Mouse (Mus musculus): ENCODE measurements around the gene Acsf3. TPM values are rescaled to one million over a fixed set of nuclear protein-coding genes. Genes with fewer than 3 reads are reported as not detected.

Acsf3 gene
- total and polyA plus RNA-seq, 3 experiments = 2.2 to 10.4 (median 9.0) TPM

DNA sequence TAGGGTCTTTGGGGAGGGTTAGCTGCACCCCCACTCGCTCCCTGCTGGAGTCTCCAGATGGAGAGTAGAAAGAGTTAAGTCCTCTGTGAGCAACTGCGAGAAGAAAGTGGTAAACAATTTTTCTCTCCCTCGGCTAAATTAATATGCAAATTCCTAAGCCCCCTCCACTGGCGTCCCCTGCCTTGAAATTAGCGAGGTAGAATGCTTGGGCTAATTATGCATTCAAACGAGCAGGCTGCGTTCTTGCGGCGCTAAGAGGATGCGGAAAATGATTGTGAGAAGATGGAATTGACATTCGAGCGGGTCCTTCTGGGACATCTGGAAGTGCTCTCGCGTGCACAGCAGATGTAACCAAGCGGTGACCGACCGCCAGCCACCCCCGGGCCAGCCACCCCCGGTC lies 32.8 kb upstream of the Acsf3 start:
- dilution Hi-C loops (cut with MboI; ENCODE audit: extremely low pct_ligation_motif_present, extremely low pct_unique_long_range_greater_than_20kb, low sequenced_read_pairs) (no loop called here), in situ Hi-C loops (cut with MboI; ENCODE audit: low pct_ligation_motif_present, low pct_unique_long_range_greater_than_20kb, low sequenced_read_pairs) (no loop called here)
- Histone ChIP-seq H3K4me1 (ENCODE audit: control insufficient read depth in 1 of 2, insufficient read depth in 2 of 2) (peaks cover 11 to 52% of the 10 kb centered on the region in 2 experiments), H3K4me3 (replicated peaks in 1 of 3; ENCODE audit: low read depth in 2 of 3, low read length in 2 of 3, poor library complexity in 1 of 3) (no peak overlapping the region), H3K27me3 (replicated peaks) (peaks cover 11% of the 10 kb centered on the region), H3K27ac (ENCODE audit: insufficient read depth, low read depth) (no peak overlapping the region), H3K4me2 (ENCODE audit: insufficient read depth, low read depth, poor library complexity, severe bottlenecking) (no peak overlapping the region), H3K9me3 (replicated peaks; ENCODE audit: low read length) (no peaks in the 10 kb centered on the region), H3K36me3 (replicated peaks in 1 of 2; ENCODE audit: control insufficient read depth in 1 of 2, insufficient read depth in 1 of 2, low read length in 1 of 2) (no peaks in the 10 kb centered on the region), H3K79me2 (replicated peaks; ENCODE audit: control insufficient read depth, extremely low read depth, insufficient read depth, poor library complexity, severe bottlenecking) (no peaks in the 10 kb centered on the region), H3K9ac (ENCODE audit: insufficient read depth, low read depth) (no peak overlapping the region)
- no peak for TF ChIP-seq USF2 (conservative IDR thresholded peaks at IDR 0.05; ENCODE audit: low read depth, low read length)
- no peak for TF ChIP-seq BHLHE40 (IDR thresholded peaks at IDR 0.05; ENCODE audit: low read depth, low read length)
- no peak for TF ChIP-seq NELFE (IDR thresholded peaks at IDR 0.05; ENCODE audit: low read depth, low read length)
- no peak for TF ChIP-seq MAX (IDR thresholded peaks at IDR 0.05; ENCODE audit: low read length)
- no peak for TF ChIP-seq CTCF (conservative IDR thresholded peaks at IDR 0.05 in 1 of 2, IDR thresholded peaks at IDR 0.05 in 1 of 2; ENCODE audit: low read depth in 2 of 2, low read length in 2 of 2)
- no peak for TF ChIP-seq CHD2 (IDR thresholded peaks at IDR 0.05; ENCODE audit: low read length)
- TF ChIP-seq JUN (IDR thresholded peaks at IDR 0.05; ENCODE audit: insufficient read depth, low read depth, low read length) = no peak
- TF ChIP-seq POLR2AphosphoS2 (IDR thresholded peaks at IDR 0.05; ENCODE audit: low read depth, low read length) = no peak
- no peak for TF ChIP-seq MAFK (IDR thresholded peaks at IDR 0.05; ENCODE audit: insufficient replicate concordance, low read length)
- no peak for TF ChIP-seq ZNF384 (IDR thresholded peaks at IDR 0.05; ENCODE audit: low read depth, low read length)
- TF ChIP-seq KAT2A (IDR thresholded peaks at IDR 0.05; ENCODE audit: insufficient replicate concordance, low read length) = no peak
- no peak for TF ChIP-seq POLR2A (IDR thresholded peaks at IDR 0.05; ENCODE audit: low read depth, low read length)
- no peak for TF ChIP-seq MEF2A (IDR thresholded peaks at IDR 0.05; ENCODE audit: borderline replicate concordance, low read depth, low read length)
- TF ChIP-seq TBP (conservative IDR thresholded peaks at IDR 0.05; ENCODE audit: low read depth, low read length) = no peak
- no peak for TF ChIP-seq IRF4 (IDR thresholded peaks at IDR 0.05; ENCODE audit: low read depth, low read length)
- no peak for TF ChIP-seq SIN3A (IDR thresholded peaks at IDR 0.05; ENCODE audit: low read length)
- no peak for TF ChIP-seq TCF12 (IDR thresholded peaks at IDR 0.05; ENCODE audit: low read depth, low read length)
- TF ChIP-seq E2F4 (IDR thresholded peaks at IDR 0.05; ENCODE audit: insufficient replicate concordance, low read depth, low read length) = no peak
- TF ChIP-seq ZC3H11A (IDR thresholded peaks at IDR 0.05; ENCODE audit: low read depth, low read length) = no peak
- no peak for DNase-seq (ENCODE audit: extremely low read depth)

DNA sequence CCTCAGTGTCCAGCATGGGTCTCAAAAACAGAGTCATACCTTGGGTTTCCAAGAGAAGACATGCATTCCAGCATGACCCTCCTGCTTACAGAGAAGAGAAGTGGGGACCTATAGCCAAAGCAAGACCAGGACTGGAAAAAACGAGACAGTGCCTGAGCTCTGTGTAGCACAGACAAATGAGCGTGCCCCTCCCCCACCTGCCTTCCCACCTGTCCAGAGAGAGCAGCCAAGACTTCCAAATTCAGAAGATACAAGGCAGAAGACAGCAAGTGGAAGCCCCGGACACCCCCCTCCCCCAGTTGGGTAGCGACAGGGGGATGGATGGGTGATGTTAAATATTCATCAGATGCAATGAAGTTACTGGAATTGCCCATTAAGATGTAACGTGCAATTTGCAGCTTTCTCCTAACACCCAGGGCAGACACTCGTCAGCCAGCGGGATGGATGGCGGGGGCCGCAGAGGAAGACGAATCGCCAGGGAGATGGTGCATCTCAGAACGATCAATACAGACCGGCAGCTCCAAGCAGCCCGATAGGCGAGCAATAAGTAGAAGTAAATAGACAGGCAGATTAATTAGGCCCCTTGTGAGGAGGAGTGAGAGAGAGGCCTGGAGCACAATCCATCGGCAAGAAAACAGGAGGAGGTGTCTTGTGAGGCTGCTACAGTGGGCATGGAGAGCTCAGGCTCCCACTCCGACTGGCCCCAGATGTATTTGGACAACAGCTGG lies 30.1 kb upstream of the Acsf3 start:
- TF ChIP-seq SMC3 (IDR thresholded peaks at IDR 0.05; ENCODE audit: low read depth, low read length) (no peak), ZC3H11A (IDR thresholded peaks at IDR 0.05; ENCODE audit: low read depth, low read length) (no peak), USF1 (IDR thresholded peaks at IDR 0.05; ENCODE audit: low read depth, low read length) (no peak), RCOR1 (conservative IDR thresholded peaks at IDR 0.05; ENCODE audit: low read depth, low read length) (no peak), CTCF (conservative IDR thresholded peaks at IDR 0.05 in 1 of 2, IDR thresholded peaks at IDR 0.05 in 1 of 2; ENCODE audit: low read depth in 2 of 2, low read length in 2 of 2) (no peak), JUN (IDR thresholded peaks at IDR 0.05; ENCODE audit: insufficient read depth, low read depth, low read length) (no peak), ETS1 (conservative IDR thresholded peaks at IDR 0.05; ENCODE audit: low read depth, low read length) (no peak), POLR2AphosphoS2 (IDR thresholded peaks at IDR 0.05; ENCODE audit: low read depth, low read length) (no peak), MAFK (IDR thresholded peaks at IDR 0.05; ENCODE audit: insufficient replicate concordance, low read length) (no peak), KAT2A (IDR thresholded peaks at IDR 0.05; ENCODE audit: insufficient replicate concordance, low read length) (no peak), ZNF384 (IDR thresholded peaks at IDR 0.05; ENCODE audit: low read depth, low read length) (no peak), SIN3A (IDR thresholded peaks at IDR 0.05; ENCODE audit: low read length) (no peak)
- H3K4me3 ChIP-seq (replicated peaks in 1 of 3; ENCODE audit: low read depth in 2 of 3, low read length in 2 of 3, poor library complexity in 1 of 3) = no peak overlapping the region
- no peaks in the 10 kb centered on the region for H3K9me3 ChIP-seq (replicated peaks; ENCODE audit: low read length)
- in situ Hi-C loops (cut with MboI; ENCODE audit: low pct_ligation_motif_present, low pct_unique_long_range_greater_than_20kb, low sequenced_read_pairs) = no loop called here
- H3K36me3 ChIP-seq (replicated peaks in 1 of 2; ENCODE audit: control insufficient read depth in 1 of 2, insufficient read depth in 1 of 2, low read length in 1 of 2) = no peaks in the 10 kb centered on the region
- no peaks in the 10 kb centered on the region for H3K79me2 ChIP-seq (replicated peaks; ENCODE audit: control insufficient read depth, extremely low read depth, insufficient read depth, poor library complexity, severe bottlenecking)
- H3K4me1 ChIP-seq (ENCODE audit: control insufficient read depth in 1 of 2, insufficient read depth in 2 of 2) = peaks cover 3 to 51% of the 10 kb centered on the region in 2 experiments
- no peak overlapping the region for H3K9ac ChIP-seq (ENCODE audit: insufficient read depth, low read depth)
- DNase-seq (ENCODE audit: extremely low read depth) = no peak
- H3K27me3 ChIP-seq (replicated peaks) = peaks cover 11% of the 10 kb centered on the region
- no peak overlapping the region for H3K4me2 ChIP-seq (ENCODE audit: insufficient read depth, low read depth, poor library complexity, severe bottlenecking)
- no peak overlapping the region for H3K27ac ChIP-seq (ENCODE audit: insufficient read depth, low read depth)
- dilution Hi-C loops (cut with MboI; ENCODE audit: extremely low pct_ligation_motif_present, extremely low pct_unique_long_range_greater_than_20kb, low sequenced_read_pairs) = no loop called here

Data from CH12.LX (cell line).